Mouse (Mus musculus): Measurements from ENCODE around the gene Hist3h2ba. TPM values are rescaled to one million over a fixed set of nuclear protein-coding genes. Genes with fewer than 3 reads are reported as not detected.

The Hist3h2ba gene
- polyA plus RNA-seq, 1 experiment from 2014 or later = 355 TPM

- Histone ChIP-seq H3K27me3 (no peaks in the 10 kb centered on the region), H3K4me1 (peaks cover 8% of the 10 kb centered on the region), H3K4me2 (replicated peaks) (no peak overlapping the region), H3K27ac (replicated peaks) (no peak overlapping the region), H3K9me3 (no peaks in the 10 kb centered on the region), H3K4me3 (no peak overlapping the region), H3K9ac (replicated peaks) (no peak overlapping the region), H3K36me3 (peaks cover 13% of the 10 kb centered on the region; the same call in 1 of the 2 replicates)
- no peak for ATAC-seq (replicated peaks)
- WGBS = 96% methylated on average over 21 of the region's 21 CpGs
Measured at GRCm38 (mm10) chr11:58970831-58971530, 22.3 kb downstream of the Hist3h2ba start.

GRCm38 (mm10) chr11:58971796-58972195, 23.1 kb downstream of the Hist3h2ba start:
- 95% methylated on average over 3 of the region's 3 CpGs for whole genome bisulfite sequencing
- no peak overlapping the region for H3K4me2 ChIP-seq (replicated peaks)
- no peak overlapping the region for H3K4me3 ChIP-seq
- no peak overlapping the region for H3K27ac ChIP-seq (replicated peaks)
- H3K4me1 ChIP-seq = peaks cover 11% of the 10 kb centered on the region
- no peaks in the 10 kb centered on the region for H3K9me3 ChIP-seq
- no peak overlapping the region for H3K9ac ChIP-seq (replicated peaks)
- peaks cover 13% of the 10 kb centered on the region; the same call in 1 of the 2 replicates for H3K36me3 ChIP-seq
- no peaks in the 10 kb centered on the region for H3K27me3 ChIP-seq
- no peak for ATAC-seq (replicated peaks)

GRCm38 (mm10) chr11:58974414-58974813, 25.7 kb downstream of the Hist3h2ba start:
- no peak for ATAC-seq (replicated peaks)
- Histone ChIP-seq H3K36me3 (peaks cover 10% of the 10 kb centered on the region; the same call in 1 of the 2 replicates), H3K4me2 (replicated peaks) (no peak overlapping the region), H3K9me3 (no peaks in the 10 kb centered on the region), H3K4me1 (peaks cover 26% of the 10 kb centered on the region), H3K27me3 (no peaks in the 10 kb centered on the region), H3K9ac (replicated peaks) (no peak overlapping the region), H3K4me3 (no peak overlapping the region), H3K27ac (replicated peaks) (no peak overlapping the region)
- whole genome bisulfite sequencing = 86% methylated on average over 3 of the region's 3 CpGs

- H3K9me3 ChIP-seq = no peaks in the 10 kb centered on the region
Measured at GRCm38 (mm10) chr11:58977150-58977549, 28.4 kb downstream of the Hist3h2ba start.

GRCm38 (mm10) chr11:58977607-58978026, 28.9 kb downstream of the Hist3h2ba start:
- WGBS = under 1% methylated on average over 21 of the region's 21 CpGs
- H3K4me1 ChIP-seq = peaks cover 53% of the 10 kb centered on the region
- peaks cover 7% of the 10 kb centered on the region; the same call in 1 of the 2 replicates for H3K36me3 ChIP-seq
- H3K4me3 ChIP-seq = peak overlapping the region; percentile 65
- peak; percentile 42 for ATAC-seq (replicated peaks)
- peak overlapping the region; percentile 98 for H3K4me2 ChIP-seq (replicated peaks)
- peak overlapping the region; percentile 71 for H3K27ac ChIP-seq (replicated peaks)
- no peaks in the 10 kb centered on the region for H3K27me3 ChIP-seq
- peak overlapping the region; percentile 87 for H3K9ac ChIP-seq (replicated peaks)
- H3K9me3 ChIP-seq = no peaks in the 10 kb centered on the region

More at GRCm38 (mm10) chr11:58977150-58977549, 28.4 kb downstream of the Hist3h2ba start:
- peak overlapping the region; percentile 98 for H3K4me2 ChIP-seq (replicated peaks)
- ATAC-seq (replicated peaks) = no peak
- peak overlapping the region; percentile 65 for H3K4me3 ChIP-seq
- 0% methylated on average over 29 of the region's 29 CpGs for WGBS
- peak overlapping the region; percentile 87 for H3K9ac ChIP-seq (replicated peaks)
- peaks cover 52% of the 10 kb centered on the region for H3K4me1 ChIP-seq
- peaks cover 4% of the 10 kb centered on the region; the same call in 1 of the 2 replicates for H3K36me3 ChIP-seq
- peak overlapping the region; percentile 71 for H3K27ac ChIP-seq (replicated peaks)
- no peaks in the 10 kb centered on the region for H3K27me3 ChIP-seq

GRCm38 (mm10) chr11:58978027-58978705, 29.4 kb downstream of the Hist3h2ba start, which contains the start of gene Trim11:
TSS of gene Trim11 (plus strand) at chr11:58978093.
- Histone ChIP-seq H3K36me3 (peaks cover 12% of the 10 kb centered on the region), H3K27ac (replicated peaks) (peak within 1 kb of the TSS; percentile 71), H3K9me3 (no peaks in the 10 kb centered on the region), H3K4me3 (peak within 1 kb of the TSS; percentile 65), H3K27me3 (no peaks in the 10 kb centered on the region), H3K4me2 (replicated peaks) (peak within 1 kb of the TSS; percentile 98), H3K9ac (replicated peaks) (peak within 1 kb of the TSS; percentile 87), H3K4me1 (peaks cover 53% of the 10 kb centered on the region)
- peak; percentile 87 for ATAC-seq (replicated peaks)
- WGBS = under 1% methylated on average over 64 of the region's 64 CpGs

GRCm38 (mm10) chr11:58978706-58979030, 29.9 kb downstream of the Hist3h2ba start:
- Histone ChIP-seq H3K4me1 (peaks cover 53% of the 10 kb centered on the region), H3K9ac (replicated peaks) (peak overlapping the region; percentile 87), H3K36me3 (peaks cover 13% of the 10 kb centered on the region), H3K4me3 (peak overlapping the region; percentile 65), H3K9me3 (no peaks in the 10 kb centered on the region), H3K27me3 (no peaks in the 10 kb centered on the region), H3K27ac (replicated peaks) (no peak overlapping the region), H3K4me2 (replicated peaks) (peak overlapping the region; percentile 98)
- 2% methylated on average over 5 of the region's 5 CpGs for WGBS
- ATAC-seq (replicated peaks) = peak; percentile 10

GRCm38 (mm10) chr11:58979183-58979582, 30.5 kb downstream of the Hist3h2ba start:
- no peak for ATAC-seq (replicated peaks)
- Histone ChIP-seq H3K4me1 (peaks cover 53% of the 10 kb centered on the region), H3K4me3 (peak overlapping the region; percentile 65), H3K4me2 (replicated peaks) (peak overlapping the region; percentile 98), H3K9me3 (no peaks in the 10 kb centered on the region), H3K36me3 (peaks cover 15% of the 10 kb centered on the region), H3K9ac (replicated peaks) (peak overlapping the region; percentile 87), H3K27me3 (no peaks in the 10 kb centered on the region), H3K27ac (replicated peaks) (no peak overlapping the region)
- 80% methylated on average over 3 of the region's 3 CpGs for WGBS

GRCm38 (mm10) chr11:58979661-58980060, 30.9 kb downstream of the Hist3h2ba start:
- peaks cover 20% of the 10 kb centered on the region for H3K36me3 ChIP-seq
- no peak for ATAC-seq (replicated peaks)
- peak overlapping the region; percentile 98 for H3K4me2 ChIP-seq (replicated peaks)
- H3K4me1 ChIP-seq = peaks cover 53% of the 10 kb centered on the region
- 83% methylated on average over 7 of the region's 7 CpGs for WGBS
- no peaks in the 10 kb centered on the region for H3K27me3 ChIP-seq
- no peaks in the 10 kb centered on the region for H3K9me3 ChIP-seq
- H3K27ac ChIP-seq (replicated peaks) = no peak overlapping the region
- H3K9ac ChIP-seq (replicated peaks) = peak overlapping the region; percentile 87
- H3K4me3 ChIP-seq = peak overlapping the region; percentile 65

- ATAC-seq (replicated peaks) = no peak
- no peak overlapping the region for H3K27ac ChIP-seq (replicated peaks)
- peak overlapping the region; percentile 98; the same call in 1 of the 2 replicates for H3K4me2 ChIP-seq (replicated peaks)
- WGBS = 57% methylated on average over 5 of the region's 5 CpGs
- H3K9ac ChIP-seq (replicated peaks) = no peak overlapping the region
- H3K27me3 ChIP-seq = no peaks in the 10 kb centered on the region
- no peaks in the 10 kb centered on the region for H3K9me3 ChIP-seq
- peaks cover 50% of the 10 kb centered on the region for H3K4me1 ChIP-seq
- H3K36me3 ChIP-seq = peaks cover 29% of the 10 kb centered on the region
- no peak overlapping the region for H3K4me3 ChIP-seq
Measured at GRCm38 (mm10) chr11:58980381-58980990, 31.8 kb downstream of the Hist3h2ba start.

- Histone ChIP-seq H3K4me1 (peaks cover 42% of the 10 kb centered on the region), H3K9ac (replicated peaks) (no peak overlapping the region)
- 62% methylated on average over 14 of the region's 14 CpGs for WGBS
Measured at GRCm38 (mm10) chr11:58981541-58982447, 33.1 kb downstream of the Hist3h2ba start.

More at GRCm38 (mm10) chr11:58981541-58982447, 33.1 kb downstream of the Hist3h2ba start:
- H3K27me3 ChIP-seq = no peaks in the 10 kb centered on the region
- H3K4me2 ChIP-seq (replicated peaks) = no peak overlapping the region
- H3K27ac ChIP-seq (replicated peaks) = 0 out of 2 replicates have a peak overlapping the region, but pooled peaks have one; percentile 37
- ATAC-seq (replicated peaks) = no peak
- H3K36me3 ChIP-seq = peaks cover 38% of the 10 kb centered on the region
- H3K4me3 ChIP-seq = no peak overlapping the region
- H3K9me3 ChIP-seq = no peaks in the 10 kb centered on the region
